Mouse (Mus musculus): Measurements from ENCODE around the gene Ncoa7. TPM values are rescaled to one million over a fixed set of nuclear protein-coding genes. Genes with fewer than 3 reads are reported as not detected.
A peak's percentile ranks its signal among the peaks of the same experiment; 100 is the strongest.
"Not testable (repeated sequence)": the region's sequence is repeated elsewhere in the genome, so short reads cannot be mapped to it uniquely, and the experiment has no call there.

The Ncoa7 gene
- total and polyA plus RNA-seq, 2 experiments from 2014 or later: 1.3 to 6.5 TPM

DNA sequence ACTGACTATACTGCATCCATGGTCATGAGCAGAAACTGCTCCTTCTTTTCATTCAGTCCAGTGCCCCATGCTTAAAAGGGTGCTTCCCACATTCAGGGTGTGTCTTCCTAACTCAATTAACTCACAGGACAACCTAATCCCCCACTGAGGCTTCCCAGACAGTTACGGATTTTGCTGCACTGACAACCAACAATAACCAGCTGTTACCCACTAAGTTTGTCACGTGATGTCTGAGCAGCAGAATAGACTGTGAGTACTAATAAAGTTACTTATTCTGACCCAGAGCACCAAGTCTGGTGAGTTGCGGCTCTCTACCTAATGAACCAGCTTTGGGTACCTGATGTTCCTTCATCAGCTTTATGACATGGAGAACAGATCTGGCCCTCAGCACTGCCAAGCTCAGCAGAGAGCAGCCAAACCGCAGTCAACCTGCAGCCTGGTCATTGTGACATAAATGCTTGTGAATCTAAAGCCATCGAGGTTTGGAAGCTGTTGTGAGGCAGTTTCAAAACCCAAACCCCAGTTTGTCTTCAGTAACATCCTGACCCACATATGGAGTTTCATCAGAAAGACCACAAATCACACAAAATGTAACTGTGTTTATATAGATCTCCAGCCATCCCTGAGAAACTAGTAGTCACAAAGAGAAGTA is 16.9 kb downstream of the Ncoa7 start:
- WGBS: 75% methylated on average over 5 of the region's 5 CpGs

GRCm38 (mm10) chr10:30780921-30781320 is 22.2 kb downstream of the Ncoa7 start:
- not testable (repeated sequence) for H3K27me3 ChIP-seq (ENCODE audit: control insufficient read depth, insufficient read depth, low read length); H3K9me3 ChIP-seq (replicated peaks; ENCODE audit: control insufficient read depth, low read length); H3K4me2 ChIP-seq (ENCODE audit: low read depth, low read length); DNase-seq (ENCODE audit: low spot score); H3K9ac ChIP-seq (replicated peaks; ENCODE audit: low read depth, low read length); H3K4me3 ChIP-seq (ENCODE audit: low read depth, low read length); ATAC-seq (ENCODE audit: insufficient read depth, low read depth); H3K27ac ChIP-seq (ENCODE audit: low read depth); H3K4me1 ChIP-seq (ENCODE audit: control insufficient read depth, insufficient read depth); H3K36me3 ChIP-seq (replicated peaks; ENCODE audit: control insufficient read depth, insufficient read depth, low read length)
- WGBS: 88% methylated on average over 9 of the region's 9 CpGs

More for the DNA sequence above, 16.9 kb downstream of the Ncoa7 start:
- DNase-seq (ENCODE audit: low spot score): no peak
- 0 out of 2 replicates have a peak, but pooled peaks cover 6% of the 10 kb centered on the region for H3K4me1 ChIP-seq (ENCODE audit: control insufficient read depth, insufficient read depth)
- H3K9me3 ChIP-seq (replicated peaks; ENCODE audit: control insufficient read depth, low read length): no peaks in the 10 kb centered on the region
- TF ChIP-seq CTCF (IDR thresholded peaks at IDR 0.05; ENCODE audit: low read depth) (no peak), EP300 (IDR thresholded peaks at IDR 0.05; ENCODE audit: low read depth) (no peak)
- no peak overlapping the region for H3K4me2 ChIP-seq (ENCODE audit: low read depth, low read length)
- no peaks in the 10 kb centered on the region for H3K36me3 ChIP-seq (replicated peaks; ENCODE audit: control insufficient read depth, insufficient read depth, low read length)
- ATAC-seq (ENCODE audit: insufficient read depth, low read depth): no peak
- no peak overlapping the region for H3K4me3 ChIP-seq (ENCODE audit: low read depth, low read length)
- no peaks in the 10 kb centered on the region for H3K27me3 ChIP-seq (ENCODE audit: control insufficient read depth, insufficient read depth, low read length)
- no peak overlapping the region for H3K9ac ChIP-seq (replicated peaks; ENCODE audit: low read depth, low read length)
- H3K27ac ChIP-seq (ENCODE audit: low read depth): no peak overlapping the region

- ATAC-seq (ENCODE audit: insufficient read depth, low read depth) (peak; percentile 72), DNase-seq (ENCODE audit: low spot score) (peak; percentile 55)
- no peak overlapping the region for H3K4me2 ChIP-seq (ENCODE audit: low read depth, low read length)
- no peaks in the 10 kb centered on the region for H3K27me3 ChIP-seq (ENCODE audit: control insufficient read depth, insufficient read depth, low read length)
- no peak overlapping the region for H3K4me3 ChIP-seq (ENCODE audit: low read depth, low read length)
- no peaks in the 10 kb centered on the region for H3K36me3 ChIP-seq (replicated peaks; ENCODE audit: control insufficient read depth, insufficient read depth, low read length)
- H3K9ac ChIP-seq (replicated peaks; ENCODE audit: low read depth, low read length): no peak overlapping the region
- WGBS: 40% methylated on average over 3 of the region's 3 CpGs
- 0 out of 2 replicates have a peak overlapping the region, but pooled peaks have one; percentile 2 for H3K27ac ChIP-seq (ENCODE audit: low read depth)
- TF ChIP-seq EP300 (IDR thresholded peaks at IDR 0.05; ENCODE audit: low read depth) (no peak), CTCF (IDR thresholded peaks at IDR 0.05; ENCODE audit: low read depth) (no peak)
- no peaks in the 10 kb centered on the region for H3K9me3 ChIP-seq (replicated peaks; ENCODE audit: control insufficient read depth, low read length)
- H3K4me1 ChIP-seq (ENCODE audit: control insufficient read depth, insufficient read depth): peaks cover 7% of the 10 kb centered on the region
Observed at GRCm38 (mm10) chr10:30778240-30778639, 24.9 kb downstream of the Ncoa7 start.

DNA sequence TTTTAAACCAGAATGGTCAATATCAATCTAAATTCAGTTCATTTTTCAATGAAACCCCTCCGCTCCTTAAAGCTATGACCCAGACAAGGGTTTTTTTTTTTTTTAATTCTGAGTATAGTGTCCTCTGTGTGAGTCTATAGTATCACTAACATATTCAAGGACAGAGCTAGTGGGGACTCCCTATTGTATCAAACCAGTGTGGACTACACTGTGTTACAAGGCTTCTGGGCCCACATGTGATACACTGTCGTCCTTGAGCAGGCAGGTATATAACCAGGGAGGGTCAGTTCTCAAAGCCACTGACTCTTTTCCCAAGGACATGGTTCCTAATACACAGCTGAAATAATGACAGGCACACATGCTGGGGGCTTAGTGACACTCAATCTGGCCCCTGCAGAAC is 27.1 kb downstream of the Ncoa7 start:
- H3K9me3 ChIP-seq (replicated peaks; ENCODE audit: control insufficient read depth, low read length): no peaks in the 10 kb centered on the region
- no peaks in the 10 kb centered on the region for H3K36me3 ChIP-seq (replicated peaks; ENCODE audit: control insufficient read depth, insufficient read depth, low read length)
- 98% methylated on average over 2 of the region's 2 CpGs for WGBS
- DNase-seq (ENCODE audit: low spot score) (no peak), ATAC-seq (ENCODE audit: insufficient read depth, low read depth) (no peak)
- H3K4me1 ChIP-seq (ENCODE audit: control insufficient read depth, insufficient read depth): peaks cover 7% of the 10 kb centered on the region
- no peak overlapping the region for H3K4me3 ChIP-seq (ENCODE audit: low read depth, low read length)
- H3K27ac ChIP-seq (ENCODE audit: low read depth): no peak overlapping the region
- no peak overlapping the region for H3K4me2 ChIP-seq (ENCODE audit: low read depth, low read length)
- TF ChIP-seq EP300 (IDR thresholded peaks at IDR 0.05; ENCODE audit: low read depth) (no peak), CTCF (IDR thresholded peaks at IDR 0.05; ENCODE audit: low read depth) (no peak)
- H3K27me3 ChIP-seq (ENCODE audit: control insufficient read depth, insufficient read depth, low read length): no peaks in the 10 kb centered on the region
- no peak overlapping the region for H3K9ac ChIP-seq (replicated peaks; ENCODE audit: low read depth, low read length)

DNA sequence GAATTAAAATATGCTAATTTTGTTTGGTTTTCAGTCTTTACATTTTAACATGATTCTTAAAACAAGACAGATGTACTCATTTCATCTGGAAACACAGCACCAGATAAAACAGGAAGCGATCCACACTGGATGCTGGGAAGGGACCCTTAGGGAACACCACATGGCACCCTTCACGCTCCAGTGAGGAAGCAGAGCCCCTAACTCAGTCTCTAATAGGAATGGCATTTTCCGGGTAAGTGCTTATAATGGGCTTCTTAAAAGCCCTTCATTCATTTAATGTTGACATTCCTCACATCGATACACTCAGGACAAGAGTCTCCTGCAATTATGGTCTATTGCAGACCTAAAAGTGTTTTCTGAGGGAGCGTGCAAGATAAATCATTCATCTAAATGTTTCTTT is 27.6 kb downstream of the Ncoa7 start:
- peaks cover 7% of the 10 kb centered on the region for H3K4me1 ChIP-seq (ENCODE audit: control insufficient read depth, insufficient read depth)
- H3K9ac ChIP-seq (replicated peaks; ENCODE audit: low read depth, low read length): no peak overlapping the region
- H3K9me3 ChIP-seq (replicated peaks; ENCODE audit: control insufficient read depth, low read length): no peaks in the 10 kb centered on the region
- ATAC-seq (ENCODE audit: insufficient read depth, low read depth): no peak
- 76% methylated on average over 5 of the region's 5 CpGs for WGBS
- no peak for DNase-seq (ENCODE audit: low spot score)
- no peak overlapping the region for H3K4me2 ChIP-seq (ENCODE audit: low read depth, low read length)
- H3K27me3 ChIP-seq (ENCODE audit: control insufficient read depth, insufficient read depth, low read length): no peaks in the 10 kb centered on the region
- TF ChIP-seq EP300 (IDR thresholded peaks at IDR 0.05; ENCODE audit: low read depth) (no peak), CTCF (IDR thresholded peaks at IDR 0.05; ENCODE audit: low read depth) (no peak)
- H3K27ac ChIP-seq (ENCODE audit: low read depth): no peak overlapping the region
- H3K36me3 ChIP-seq (replicated peaks; ENCODE audit: control insufficient read depth, insufficient read depth, low read length): no peaks in the 10 kb centered on the region
- no peak overlapping the region for H3K4me3 ChIP-seq (ENCODE audit: low read depth, low read length)

DNA sequence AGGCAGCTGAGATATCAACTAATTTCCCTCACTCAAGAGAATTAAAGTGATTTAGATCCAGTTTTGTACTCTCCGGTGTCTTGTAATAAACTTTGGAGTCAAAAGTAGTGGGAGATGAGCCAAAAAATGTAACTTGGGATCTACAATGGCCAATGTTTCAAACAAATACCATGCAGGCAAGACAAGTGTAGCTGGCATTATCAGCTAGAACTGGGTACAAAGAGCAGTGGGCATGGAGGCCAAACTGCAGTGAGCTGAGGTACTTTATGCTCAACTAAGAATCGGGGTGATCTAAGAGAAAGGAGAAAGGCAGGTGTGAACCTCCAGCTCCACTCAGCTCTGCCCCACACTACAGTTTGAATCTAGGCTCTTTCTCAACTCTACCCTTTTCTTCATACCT is 28.7 kb downstream of the Ncoa7 start:
- Histone ChIP-seq H3K27me3 (ENCODE audit: control insufficient read depth, insufficient read depth, low read length) (no peaks in the 10 kb centered on the region), H3K27ac (ENCODE audit: low read depth) (no peak overlapping the region), H3K4me2 (ENCODE audit: low read depth, low read length) (no peak overlapping the region), H3K4me3 (ENCODE audit: low read depth, low read length) (no peak overlapping the region), H3K9ac (replicated peaks; ENCODE audit: low read depth, low read length) (no peak overlapping the region), H3K36me3 (replicated peaks; ENCODE audit: control insufficient read depth, insufficient read depth, low read length) (no peaks in the 10 kb centered on the region), H3K9me3 (replicated peaks; ENCODE audit: control insufficient read depth, low read length) (no peaks in the 10 kb centered on the region), H3K4me1 (ENCODE audit: control insufficient read depth, insufficient read depth) (peaks cover 7% of the 10 kb centered on the region)
- WGBS: 86% methylated on average over 2 of the region's 2 CpGs
- TF ChIP-seq CTCF (IDR thresholded peaks at IDR 0.05; ENCODE audit: low read depth) (no peak), EP300 (IDR thresholded peaks at IDR 0.05; ENCODE audit: low read depth) (no peak)
- no peak for DNase-seq (ENCODE audit: low spot score)
- ATAC-seq (ENCODE audit: insufficient read depth, low read depth): no peak

Data from heart, postnatal 0 days (tissue).